Mouse (Mus musculus) urinary bladder, postnatal 36 days (tissue): ENCODE results near the gene Epha3.

Experiments used
- DNase-seq, 2 experiments: peaks; one replicate each; pipeline ENCODE4 v3.0.0; 2022; ENCODE audit warnings: low spot score in 2 of 2, mixed read lengths in 1 of 2

The Epha3 gene

GRCm38 (mm10) chr16:63863913-63864330 is at the start of gene Epha3:
Gene Epha3, minus strand, starts transcription at chr16:63864175.
- DNase-seq: peak in 1 of 2 experiments; percentile 59

GRCm38 (mm10) chr16:63903425-63903824 is 39.5 kb upstream of the Epha3 start:
- DNase-seq: no peak

- DNase-seq: no peak
Measured at GRCm38 (mm10) chr16:63881190-63881589, 17.2 kb upstream of the Epha3 start.

GRCm38 (mm10) chr16:63872313-63872712 is 8.3 kb upstream of the Epha3 start:
- DNase-seq: peak in 1 of 2 experiments; percentile 3

- no peak for DNase-seq
Measured at GRCm38 (mm10) chr16:63864463-63864976, 545 bp upstream of the Epha3 start.

- DNase-seq: no peak
Measured at GRCm38 (mm10) chr16:63863181-63863580, 794 bp downstream of the Epha3 start.

GRCm38 (mm10) chr16:63857561-63857960 is 6.4 kb downstream of the Epha3 start:
- no peak for DNase-seq

- peak; percentile 38 to 59 for DNase-seq
Measured at GRCm38 (mm10) chr16:63856658-63857552, 7.1 kb downstream of the Epha3 start.

- no peak for DNase-seq
Measured at GRCm38 (mm10) chr16:63850297-63850696, 13.7 kb downstream of the Epha3 start.

- no peak for DNase-seq
Measured at GRCm38 (mm10) chr16:63842911-63843310, 21.1 kb downstream of the Epha3 start.

- DNase-seq: no peak
Measured at GRCm38 (mm10) chr16:63837466-63837865, 26.5 kb downstream of the Epha3 start.

- no peak for DNase-seq
Measured at GRCm38 (mm10) chr16:63821164-63821563, 42.8 kb downstream of the Epha3 start.

- no peak for DNase-seq
Measured at GRCm38 (mm10) chr16:63817606-63818005, 46.4 kb downstream of the Epha3 start.

GRCm38 (mm10) chr16:63816672-63817071 is 47.3 kb downstream of the Epha3 start:
- DNase-seq: no peak

- no peak for DNase-seq
Measured at GRCm38 (mm10) chr16:63809871-63810270, 54.1 kb downstream of the Epha3 start.

- no peak for DNase-seq
Measured at GRCm38 (mm10) chr16:63808991-63809390, 55.0 kb downstream of the Epha3 start.

- no peak for DNase-seq
Measured at GRCm38 (mm10) chr16:63806437-63807129, 57.4 kb downstream of the Epha3 start.

- DNase-seq: no peak
Measured at GRCm38 (mm10) chr16:63806025-63806424, 58.0 kb downstream of the Epha3 start.

GRCm38 (mm10) chr16:63801436-63801835 is 62.5 kb downstream of the Epha3 start:
- no peak for DNase-seq

GRCm38 (mm10) chr16:63798341-63798740 is 65.6 kb downstream of the Epha3 start:
- no peak for DNase-seq

GRCm38 (mm10) chr16:63794292-63794691 is 69.7 kb downstream of the Epha3 start:
- no peak for DNase-seq

GRCm38 (mm10) chr16:63793805-63794204 is 70.2 kb downstream of the Epha3 start:
- no peak for DNase-seq

- DNase-seq: no peak
Measured at GRCm38 (mm10) chr16:63792084-63792483, 71.9 kb downstream of the Epha3 start.
